Mouse (Mus musculus) ovary, postnatal 14 days (tissue): ENCODE results near the gene Galns.
A peak's percentile ranks its signal among the peaks of the same experiment; 100 is the strongest.
"Not testable (repeated sequence)": the region's sequence is repeated elsewhere in the genome, so short reads cannot be mapped to it uniquely, and the experiment has no call there.

Source experiments
- DNase-seq: peaks from one replicate; pipeline ENCODE4 v3.0.0; 2022; ENCODE audit warnings: low spot score

Galns gene

GRCm38 (mm10) chr8:122593240-122593639 is 18.0 kb downstream of the Galns start:
- DNase-seq = no peak

DNA sequence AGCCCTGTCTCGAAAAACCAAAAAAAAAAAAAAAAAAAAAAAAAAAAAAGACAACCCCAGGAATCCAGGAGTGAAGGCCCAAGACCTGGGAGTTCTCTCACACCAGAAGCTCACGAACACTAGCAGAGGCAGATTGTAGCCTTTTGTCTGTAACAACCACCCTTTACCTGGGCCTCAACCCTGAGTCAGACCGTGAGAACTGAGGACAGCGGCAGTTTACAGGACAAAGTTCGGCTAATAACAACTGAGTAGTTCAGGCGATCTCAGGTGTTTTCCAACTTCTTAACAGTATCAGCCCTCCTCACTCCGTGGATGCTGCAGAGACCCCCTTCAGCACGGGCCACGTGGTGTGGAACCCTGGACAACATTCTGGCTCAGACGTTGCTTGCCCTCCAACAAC is 24.5 kb downstream of the Galns start:
- no peak for DNase-seq

DNA sequence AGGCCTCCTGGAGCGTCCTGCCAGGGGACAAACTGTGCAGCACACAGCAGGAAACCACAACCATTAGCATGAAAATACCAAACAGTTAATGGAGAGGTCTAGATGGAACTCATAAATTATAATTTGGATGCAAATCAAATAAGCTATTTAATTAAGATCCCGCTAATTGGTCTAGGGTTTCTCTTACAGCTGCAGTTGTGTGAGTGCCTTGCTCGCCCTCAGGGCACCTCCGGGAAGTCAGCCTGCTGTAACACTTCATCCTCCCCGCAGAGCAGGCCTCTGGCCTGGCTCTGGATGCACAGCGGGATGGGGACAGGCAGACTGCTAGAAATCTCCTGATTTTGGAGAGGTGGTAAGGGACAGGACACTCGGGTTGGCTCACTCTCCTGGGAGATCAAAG is 25.1 kb downstream of the Galns start:
- no peak for DNase-seq

DNA sequence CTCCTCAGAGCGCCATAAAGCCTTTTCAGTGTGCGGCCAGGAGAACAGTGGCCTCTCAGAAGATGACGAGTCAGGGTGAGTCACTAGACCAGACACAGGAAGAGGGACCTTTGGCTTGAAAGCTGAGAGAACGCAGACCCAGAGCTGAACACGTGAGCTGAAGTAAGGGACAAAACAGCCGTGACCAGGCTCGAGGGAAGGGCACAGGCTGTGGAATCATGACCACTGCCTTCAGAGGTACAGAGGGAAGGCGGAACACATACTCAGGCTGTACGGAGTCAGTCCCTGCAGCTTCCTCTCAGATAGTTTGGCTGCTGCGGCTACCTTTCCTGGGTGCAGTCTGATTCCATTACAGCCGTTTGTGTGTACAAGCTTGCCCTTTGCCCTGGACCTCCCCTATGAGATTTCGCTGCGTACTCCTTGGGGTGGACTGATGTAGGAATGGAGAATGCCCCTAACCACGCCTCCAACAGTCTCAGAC is 25.8 kb downstream of the Galns start:
- no peak for DNase-seq

GRCm38 (mm10) chr8:122584981-122585380 is 26.3 kb downstream of the Galns start:
- no peak for DNase-seq

DNA sequence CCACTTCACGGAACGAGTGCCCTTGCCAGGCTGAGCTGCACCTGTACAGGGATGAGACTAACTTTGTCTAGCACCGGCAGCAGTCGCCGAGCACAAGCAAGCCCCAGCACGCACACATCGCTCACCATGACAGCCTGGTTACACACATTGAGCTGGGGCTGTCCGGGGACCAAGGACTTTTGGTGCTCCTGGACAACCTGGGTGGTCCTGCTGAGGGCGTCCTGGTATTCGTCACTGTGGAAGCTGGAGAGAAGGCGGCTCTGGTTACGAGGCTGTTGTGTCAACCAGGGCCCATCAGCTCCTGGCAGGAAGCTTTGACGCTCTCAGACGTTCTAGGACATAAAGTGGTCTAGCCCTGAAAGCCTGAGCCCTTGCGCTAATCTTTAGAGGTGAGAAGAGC is 30.3 kb downstream of the Galns start:
- DNase-seq = no peak

GRCm38 (mm10) chr8:122579196-122579595 is 32.1 kb downstream of the Galns start:
- DNase-seq = no peak

GRCm38 (mm10) chr8:122577116-122577515 is 34.1 kb downstream of the Galns start:
- DNase-seq = no peak

- DNase-seq = peak; percentile 90
Observed at GRCm38 (mm10) chr8:122576648-122577022, 34.6 kb downstream of the Galns start, which contains the start of gene Aprt. Gene Aprt, minus strand, starts transcription at chr8:122576909.

DNA sequence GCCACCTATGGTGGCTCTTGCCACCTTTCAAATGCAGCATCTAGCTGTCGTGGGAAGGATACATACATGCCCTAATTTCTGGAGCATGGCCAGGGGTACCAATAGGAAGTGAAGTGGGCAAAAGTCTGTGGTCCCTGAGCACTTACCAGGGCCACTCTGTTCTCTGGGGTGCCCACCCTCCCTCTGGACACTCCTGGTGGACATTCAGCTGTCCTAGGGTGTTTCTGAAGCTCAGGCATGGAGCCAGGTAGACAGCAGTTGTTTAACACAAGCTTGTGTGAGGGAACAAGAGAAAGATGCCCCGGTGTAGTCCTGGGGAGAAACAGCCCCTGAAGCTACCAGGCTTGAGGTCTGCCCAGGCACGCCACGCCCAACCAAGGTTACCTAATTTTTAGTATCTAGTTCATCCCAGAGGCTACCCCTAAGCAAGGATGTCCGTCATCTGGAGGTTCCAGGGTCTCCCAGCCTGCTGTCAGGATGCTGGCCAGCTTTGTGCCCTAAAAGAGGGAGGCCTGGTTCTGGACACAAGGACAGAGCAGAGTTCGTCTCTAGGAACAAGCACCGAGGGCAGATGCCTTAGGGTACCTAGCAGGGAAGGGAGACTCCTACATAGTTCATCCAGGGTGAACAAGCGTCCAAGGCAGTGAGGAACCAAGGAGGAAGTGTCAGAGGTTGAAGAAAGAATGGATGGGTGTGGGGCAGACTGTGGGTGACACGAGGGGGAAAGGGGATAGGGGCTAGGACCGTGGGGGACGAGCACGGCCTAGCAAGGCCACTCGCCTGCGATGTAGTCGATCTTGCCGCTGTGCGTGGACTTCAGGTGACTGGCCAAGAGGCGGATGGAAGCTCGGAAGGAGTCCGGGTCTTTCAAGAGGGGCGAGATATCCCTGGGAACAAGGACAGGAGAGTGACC is 35.3 kb downstream of the Galns start:
- no peak for DNase-seq

DNA sequence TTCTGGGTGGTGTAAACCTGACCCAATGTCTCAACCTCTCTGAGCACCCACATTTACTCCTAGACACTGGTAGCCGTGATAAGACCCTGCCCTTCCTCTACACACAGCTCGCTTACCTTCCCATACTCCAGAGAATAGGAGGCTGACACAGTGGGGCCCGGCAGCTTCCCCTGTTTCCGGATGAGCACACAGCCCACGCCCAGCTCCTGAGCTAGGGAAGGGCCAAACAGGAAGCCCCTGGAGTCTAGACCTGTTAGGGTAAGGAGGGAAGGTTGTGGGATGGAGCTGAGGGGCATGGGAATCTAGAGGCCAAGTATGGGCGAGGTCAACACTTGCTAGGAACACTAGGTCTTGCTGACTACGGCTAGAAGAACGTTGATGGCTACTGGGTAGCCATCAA is 36.0 kb downstream of the Galns start:
- no peak for DNase-seq

DNA sequence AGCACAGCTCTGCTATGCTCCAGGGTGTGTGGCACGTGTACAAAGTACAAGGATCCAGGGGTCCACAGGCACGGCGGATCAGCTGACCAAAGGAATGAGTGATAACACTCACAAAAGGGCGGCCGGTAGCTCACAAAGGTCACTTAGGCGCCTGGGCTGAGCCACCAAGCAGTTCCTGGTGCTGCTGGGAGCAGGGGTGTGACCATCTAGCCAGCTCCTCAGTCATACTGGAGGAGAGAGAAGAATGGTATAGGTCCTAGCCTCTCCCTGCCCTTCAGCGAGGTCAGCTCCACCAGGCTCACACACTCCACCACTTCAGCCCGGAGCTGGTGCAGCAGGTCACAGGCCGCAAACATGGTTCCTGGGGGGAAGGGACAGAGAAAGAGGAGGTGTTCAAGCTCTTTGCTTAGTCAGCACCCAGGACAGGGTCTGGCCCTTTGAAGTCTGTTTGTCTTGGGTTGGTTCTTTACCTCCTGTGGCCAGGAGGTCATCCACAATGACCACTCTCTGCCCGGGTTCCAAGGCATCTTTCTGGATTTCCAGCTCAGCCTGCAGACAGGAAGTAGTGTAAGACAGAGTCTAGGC is 36.5 kb downstream of the Galns start:
- DNase-seq = no peak

GRCm38 (mm10) chr8:122574264-122574663 is 37.0 kb downstream of the Galns start:
- DNase-seq = no peak

- no peak for DNase-seq
Observed at GRCm38 (mm10) chr8:122573577-122573976, 37.7 kb downstream of the Galns start.

DNA sequence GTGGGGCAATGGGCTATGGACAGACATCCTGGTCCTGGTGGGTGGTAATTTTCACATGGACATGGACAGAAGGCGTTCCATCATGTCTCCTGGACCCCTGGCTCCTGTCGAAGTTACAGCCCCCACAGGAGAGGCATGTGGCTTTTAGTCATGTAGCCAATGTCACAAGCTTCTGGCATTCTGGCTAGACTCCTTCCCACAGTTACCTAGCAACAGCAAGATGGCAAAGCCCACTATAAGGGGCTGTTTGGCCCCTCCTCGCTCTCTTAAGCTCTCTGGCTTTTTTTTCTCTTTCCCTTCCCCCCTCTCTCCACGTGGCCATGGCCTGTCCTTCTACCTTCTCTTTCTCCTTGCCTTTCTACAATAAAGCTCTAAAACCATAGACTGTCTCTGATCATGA is 38.1 kb downstream of the Galns start:
- DNase-seq = not testable (repeated sequence)

GRCm38 (mm10) chr8:122572751-122573150 is 38.5 kb downstream of the Galns start:
- DNase-seq = no peak

GRCm38 (mm10) chr8:122571750-122572267 is 39.5 kb downstream of the Galns start:
- no peak for DNase-seq

DNA sequence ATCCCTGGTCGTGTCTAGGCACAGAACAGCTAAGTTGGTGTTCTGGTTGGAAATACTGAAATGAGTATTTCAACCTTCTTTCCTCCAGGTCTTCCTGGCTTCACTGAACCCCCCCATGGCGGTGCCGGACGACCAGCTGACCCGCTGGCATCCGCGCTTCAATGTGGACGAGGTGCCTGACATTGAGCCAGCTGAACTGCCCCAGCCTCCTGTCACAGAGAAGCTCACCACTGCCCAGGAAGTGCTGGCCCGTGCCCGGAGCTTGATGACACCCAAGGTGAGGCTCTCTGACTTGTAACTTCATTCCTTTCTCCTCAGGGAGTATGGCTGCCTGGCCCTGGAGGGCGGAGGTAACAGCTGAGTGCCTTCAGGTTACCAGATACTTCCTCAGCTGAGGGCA is 40.1 kb downstream of the Galns start:
- no peak for DNase-seq

DNA sequence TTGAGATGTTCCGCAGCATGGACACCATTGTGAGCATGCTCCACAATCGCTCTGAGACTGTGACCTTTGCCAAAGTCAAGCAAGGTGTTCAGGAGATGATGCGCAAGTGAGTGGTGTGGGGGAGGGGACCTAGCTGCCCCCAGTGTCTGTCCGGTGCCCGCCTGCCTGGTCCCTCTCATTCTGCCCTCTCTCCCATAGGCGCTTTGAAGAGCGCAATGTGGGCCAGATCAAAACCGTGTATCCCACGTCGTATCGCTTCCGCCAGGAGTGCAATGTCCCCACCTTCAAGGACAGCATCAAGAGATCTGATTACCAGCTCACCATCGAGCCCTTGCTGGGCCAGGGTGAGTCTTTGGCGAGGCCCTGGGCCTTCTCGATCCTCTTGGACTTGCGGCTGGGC is 41.3 kb downstream of the Galns start:
- DNase-seq = no peak

DNA sequence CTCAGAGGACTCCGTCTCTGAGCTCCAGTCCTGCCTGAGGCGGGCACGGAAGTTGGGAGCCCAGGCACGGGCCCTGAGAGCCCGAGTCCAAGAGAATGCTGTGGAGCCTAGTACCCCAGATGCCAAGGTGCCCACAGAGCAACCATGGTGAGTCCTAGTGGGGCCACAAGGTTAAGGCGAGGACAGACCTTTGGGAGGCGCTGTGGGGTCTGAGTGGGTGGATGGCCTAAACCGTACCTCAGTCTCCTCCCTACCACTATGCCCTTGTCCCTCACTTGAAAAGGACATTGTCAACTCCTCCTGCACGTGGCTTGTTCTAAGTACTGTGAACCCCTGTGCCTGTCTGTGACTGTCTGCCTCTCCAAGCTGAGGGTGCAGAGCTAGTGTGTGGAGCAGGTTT is 41.9 kb downstream of the Galns start:
- no peak for DNase-seq

GRCm38 (mm10) chr8:122568881-122569309 is 42.4 kb downstream of the Galns start:
- DNase-seq = no peak

DNA sequence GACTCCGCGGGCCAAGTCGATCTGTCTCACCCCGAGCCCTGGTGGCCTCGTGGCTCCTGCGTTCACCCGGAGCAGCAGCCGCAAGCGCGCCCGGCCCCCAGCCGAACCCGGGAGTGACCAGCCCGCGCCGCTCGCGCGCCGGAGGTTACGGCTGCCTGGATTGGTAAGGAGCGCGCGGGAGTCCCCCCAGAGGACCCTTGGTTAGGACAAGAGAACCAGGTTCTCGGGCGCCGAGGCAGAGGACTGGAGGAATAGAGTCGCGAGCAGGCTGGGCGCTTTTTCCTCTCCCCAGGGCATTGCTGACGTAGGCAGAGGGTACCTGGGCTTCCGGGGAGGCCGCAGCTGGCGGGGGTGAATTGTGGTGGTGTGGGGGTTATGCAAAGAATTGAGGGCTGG is 43.2 kb downstream of the Galns start:
- DNase-seq = no peak
